Mouse (Mus musculus) limb, embryonic 11.5 days (tissue): Measurements from ENCODE around the gene Adam19. TPM values are rescaled to one million over a fixed set of nuclear protein-coding genes. Genes with fewer than 3 reads are reported as not detected.

Experiments used
- ATAC-seq: fragments of 200-750 bp; cut with Nextera tagmentation; 2 replicates; pipeline ENCODE4 v1.8.0; 2017; ENCODE audit warnings: low read depth; ENCODE audit not compliant: insufficient number of reproducible peaks, low FRiP score, low TSS enrichment
- DNase-seq: peaks from one replicate; pipeline ENCODE4 v3.0.0-alpha.2; 2015; ENCODE audit warnings: low spot score
- H3K27ac ChIP-seq: fragments of 300-500 bp; sonication (generic); replicated peaks from 2 replicates; pipeline ENCODE4 v1.5.1; 2014; ENCODE audit warnings: low read depth, mild to moderate bottlenecking, low read length
- H3K27me3 ChIP-seq: fragments of 300-500 bp; sonication (generic); 2 replicates; pipeline ENCODE4 v1.6.1; 2014; ENCODE audit warnings: mild to moderate bottlenecking, low read length, mixed read lengths; ENCODE audit not compliant: control insufficient read depth, insufficient read depth
- H3K36me3 ChIP-seq: fragments of 300-500 bp; sonication (generic); 2 replicates; pipeline ENCODE4 v1.6.1; 2014; ENCODE audit warnings: mild to moderate bottlenecking, low read length, moderate library complexity, mixed read lengths; ENCODE audit not compliant: control insufficient read depth, insufficient read depth
- H3K4me1 ChIP-seq: fragments of 300-500 bp; sonication (generic); 2 replicates; pipeline ENCODE4 v1.6.1; 2014; ENCODE audit warnings: low read length, mixed read lengths; ENCODE audit not compliant: control insufficient read depth, insufficient read depth
- H3K4me2 ChIP-seq: fragments of 300-500 bp; sonication (generic); 2 replicates; pipeline ENCODE4 v1.6.1; 2014; ENCODE audit warnings: low read depth, mild to moderate bottlenecking, moderate library complexity; ENCODE audit not compliant: severe bottlenecking
- H3K4me3 ChIP-seq: fragments of 300-500 bp; sonication (generic); 2 replicates; pipeline ENCODE4 v1.5.1; 2014; ENCODE audit warnings: low read depth, low read length
- H3K9ac ChIP-seq: fragments of 300-500 bp; sonication (generic); 2 replicates; pipeline ENCODE4 v1.6.1; 2014; ENCODE audit warnings: mild to moderate bottlenecking, low read length
- H3K9me3 ChIP-seq: fragments of 300-500 bp; sonication (generic); 2 replicates; pipeline ENCODE4 v1.6.1; 2016; ENCODE audit warnings: low read length; ENCODE audit not compliant: control insufficient read depth
- WGBS: fragments of 180-500 bp; shearing (Covaris S2); extraction: QIAGEN DNeasy Blood & Tissue Kit; methylation state at CpG from one replicate; pipeline ENCODE4 v1.1.7; 2014; 5-methylcytosine and 5-hydroxymethylcytosine counted together
- polyA plus RNA-seq: library from polyadenylated mRNA; unstranded; fragments of >200 nt; fragmentation: Nextera tagmentation; extraction: Ambion mirVana; gene quantifications from 2 replicates; pipeline ENCODE4 v1.2.1, GENCODE M21; 2014

Gene Adam19
- polyA plus RNA-seq, 1 experiment from 2014 or later: 11.0 TPM

DNA sequence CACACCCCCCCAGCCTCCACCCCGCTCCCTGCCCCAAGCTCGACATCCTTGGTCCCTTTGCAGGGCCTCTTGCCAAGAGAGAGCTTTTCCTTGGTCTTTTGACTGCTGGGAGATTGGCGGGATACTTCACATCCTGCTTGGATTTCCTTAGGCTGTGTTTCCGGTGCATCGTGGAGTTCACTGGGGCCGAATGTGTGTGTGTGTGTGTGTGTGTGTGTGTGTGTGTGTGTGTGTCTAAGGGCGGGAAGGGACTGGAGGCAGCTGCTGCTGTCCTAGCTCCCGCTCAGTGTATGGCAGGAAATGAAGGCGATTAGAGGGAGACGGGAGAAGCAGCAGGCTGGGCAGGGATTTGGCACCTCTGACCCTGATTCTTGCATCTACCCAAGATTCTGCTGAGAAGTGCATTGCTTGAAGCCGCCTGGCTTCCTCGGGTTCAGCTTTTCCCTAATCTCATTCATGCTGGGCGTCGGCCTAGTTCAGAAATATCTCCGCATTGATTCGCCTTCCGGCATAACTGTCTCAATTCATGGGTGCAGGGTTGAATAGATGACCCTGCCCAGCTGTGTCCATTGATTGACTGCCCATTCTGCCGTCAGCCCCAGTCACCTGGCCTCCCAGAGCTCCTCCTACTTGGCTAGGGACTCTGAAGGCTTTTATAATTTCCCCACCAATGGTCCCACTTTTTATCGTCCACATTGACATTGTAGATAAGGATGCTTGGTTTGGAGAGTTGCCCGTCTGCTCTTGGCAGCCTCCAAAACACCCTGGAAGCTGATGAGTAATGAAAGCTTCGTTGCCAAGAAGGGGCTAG is 9.6 kb downstream of the Adam19 start:
- Histone ChIP-seq H3K4me3 (no peak overlapping the region), H3K9me3 (no peaks in the 10 kb centered on the region), H3K27ac (peak overlapping the region; percentile 12; the same call in 1 of the 2 replicates), H3K27me3 (no peaks in the 10 kb centered on the region), H3K4me2 (no peak overlapping the region), H3K9ac (no peak overlapping the region), H3K36me3 (peaks cover 2% of the 10 kb centered on the region; the same call in 1 of the 2 replicates), H3K4me1 (peaks cover 20% of the 10 kb centered on the region)
- ATAC-seq (0 out of 2 replicates have a peak, but pooled peaks have one; percentile 53), DNase-seq (no peak)
- 64% methylated on average over 21 of the region's 21 CpGs for WGBS

DNA sequence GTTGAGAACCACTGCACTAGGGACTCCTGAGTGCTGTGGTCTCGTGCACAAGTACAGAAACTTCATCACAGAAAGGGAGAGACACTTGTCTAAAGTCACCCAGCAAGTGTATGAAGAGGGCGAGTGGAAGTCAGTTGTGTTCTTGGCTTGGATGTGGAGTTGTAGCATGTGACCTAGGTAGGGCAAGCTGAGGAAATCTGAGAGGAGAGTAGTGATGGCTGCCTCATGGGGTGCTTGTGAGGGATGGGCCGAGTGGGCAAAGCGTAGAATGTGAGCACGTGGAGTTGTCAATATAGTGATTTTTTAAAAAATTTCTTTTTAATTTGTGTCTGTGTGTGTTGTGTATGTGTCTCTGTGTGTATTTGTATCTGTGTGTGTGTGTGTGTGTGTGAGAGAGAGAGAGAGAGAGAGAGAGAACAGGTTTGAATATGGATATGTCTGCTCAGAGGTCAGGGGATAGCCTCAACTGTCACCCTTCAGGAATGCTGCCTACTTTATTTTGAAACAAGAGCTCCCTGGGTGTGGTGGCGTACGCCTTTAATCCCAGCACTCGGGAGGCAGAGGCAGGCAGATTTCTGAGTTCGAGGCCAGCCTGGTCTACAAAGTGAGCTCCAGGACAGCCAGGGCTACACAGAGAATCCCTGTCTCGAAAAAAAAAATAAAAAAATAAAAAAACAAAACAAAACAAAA is 11.7 kb downstream of the Adam19 start:
- WGBS: 89% methylated on average over 10 of the region's 10 CpGs
- Histone ChIP-seq H3K27me3 (no peaks in the 10 kb centered on the region), H3K4me3 (no peak overlapping the region), H3K9ac (no peak overlapping the region), H3K4me2 (no peak overlapping the region), H3K36me3 (peaks cover 2% of the 10 kb centered on the region; the same call in 1 of the 2 replicates), H3K4me1 (peaks cover 26% of the 10 kb centered on the region), H3K27ac (no peak overlapping the region), H3K9me3 (no peaks in the 10 kb centered on the region)
- no peak for DNase-seq
- no peak for ATAC-seq

DNA sequence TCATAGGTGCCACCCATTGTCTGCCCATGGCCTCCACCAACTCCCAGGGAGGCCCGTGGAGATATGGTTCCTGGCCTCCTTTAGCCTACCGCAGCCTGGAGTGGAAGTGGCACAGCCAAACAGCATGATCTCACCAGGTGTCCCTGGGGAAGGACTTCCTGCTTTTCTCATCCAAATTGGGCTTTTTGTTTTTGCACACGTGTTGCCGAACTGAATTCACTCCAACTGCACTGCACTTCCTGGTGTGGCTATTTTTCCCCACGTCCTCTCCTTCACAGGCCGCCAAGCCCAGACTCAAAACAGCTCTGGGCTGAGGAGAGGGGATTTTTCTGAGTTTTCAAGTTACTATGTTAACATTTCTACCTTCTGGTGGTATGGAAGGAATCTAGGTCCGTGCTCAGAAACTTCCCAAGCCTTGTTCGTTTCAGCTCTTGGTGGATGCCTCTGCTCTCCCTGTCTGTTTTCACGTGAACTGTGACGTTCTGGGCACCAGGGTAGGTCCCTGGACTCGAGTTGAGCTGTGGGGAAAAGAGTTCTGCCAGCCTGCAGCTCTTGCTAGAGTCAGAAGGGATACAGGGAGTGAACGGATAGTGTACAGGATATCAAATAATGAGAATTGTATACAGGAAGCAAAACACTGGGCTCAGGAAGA is 13.1 kb downstream of the Adam19 start:
- Histone ChIP-seq H3K4me2 (no peak overlapping the region), H3K36me3 (peaks cover 2% of the 10 kb centered on the region; the same call in 1 of the 2 replicates), H3K27me3 (no peaks in the 10 kb centered on the region), H3K27ac (peak overlapping the region; percentile 78), H3K9ac (no peak overlapping the region), H3K9me3 (no peaks in the 10 kb centered on the region), H3K4me1 (peaks cover 30% of the 10 kb centered on the region), H3K4me3 (no peak overlapping the region)
- WGBS: 41% methylated on average over 12 of the region's 12 CpGs
- DNase-seq (no peak), ATAC-seq (no peak)

DNA sequence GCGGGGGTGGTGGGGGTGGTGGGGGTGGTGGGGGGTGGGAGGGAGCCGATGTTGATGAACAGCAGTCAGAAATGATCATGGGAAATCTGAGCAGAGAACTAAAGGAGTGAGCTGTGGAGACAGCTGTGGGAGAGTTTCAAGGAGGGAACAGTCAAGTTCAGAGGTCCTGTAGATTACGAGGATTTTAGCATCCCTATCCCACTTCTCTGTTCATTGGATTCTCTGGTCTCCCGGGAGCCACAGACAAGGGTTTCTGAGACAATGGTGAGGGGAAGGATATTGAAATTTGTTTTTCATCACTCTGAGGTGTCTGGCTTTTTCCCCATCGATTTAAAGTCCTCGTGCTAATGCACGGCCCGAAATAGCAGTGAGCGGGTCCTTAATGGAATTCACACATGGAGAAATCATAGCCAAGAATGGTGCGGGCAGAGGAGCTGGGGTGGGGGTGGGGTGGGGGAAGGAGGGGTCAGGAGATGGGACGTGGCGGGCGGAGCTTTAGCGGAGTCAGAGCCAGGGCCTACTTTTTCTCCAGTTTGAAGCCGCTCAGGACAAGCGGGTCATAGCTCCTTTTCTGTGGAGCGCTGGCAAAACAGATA is 13.7 kb downstream of the Adam19 start:
- Histone ChIP-seq H3K9me3 (no peaks in the 10 kb centered on the region), H3K9ac (no peak overlapping the region), H3K4me1 (peaks cover 30% of the 10 kb centered on the region), H3K4me2 (no peak overlapping the region), H3K27me3 (no peaks in the 10 kb centered on the region), H3K27ac (peak overlapping the region; percentile 78; the same call in 1 of the 2 replicates), H3K36me3 (peaks cover 2% of the 10 kb centered on the region; the same call in 1 of the 2 replicates), H3K4me3 (no peak overlapping the region)
- WGBS: 43% methylated on average over 17 of the region's 17 CpGs
- no peak for ATAC-seq
- no peak for DNase-seq

DNA sequence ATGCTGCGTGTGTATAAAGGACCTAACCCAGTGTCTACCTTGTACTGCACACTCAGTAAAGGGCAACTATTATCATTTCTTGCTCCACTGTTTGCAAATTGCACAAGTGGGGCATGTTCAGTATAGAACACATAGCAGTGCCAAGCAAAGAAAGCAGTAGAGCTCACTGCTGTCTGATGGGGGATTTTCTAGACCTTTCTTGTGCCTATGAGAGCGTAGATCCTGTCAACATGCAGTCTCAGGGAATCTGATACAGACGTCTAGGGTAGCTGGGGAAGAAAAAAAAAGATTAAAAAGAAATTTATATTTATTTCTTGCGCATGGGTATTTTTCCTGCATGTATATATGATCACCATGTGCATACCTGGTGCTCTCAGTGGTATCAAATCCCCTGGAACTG is 14.4 kb downstream of the Adam19 start:
- Histone ChIP-seq H3K4me1 (peaks cover 26% of the 10 kb centered on the region), H3K4me2 (no peak overlapping the region), H3K27me3 (no peaks in the 10 kb centered on the region), H3K9me3 (no peaks in the 10 kb centered on the region), H3K27ac (peak overlapping the region; percentile 21; the same call in 1 of the 2 replicates), H3K9ac (no peak overlapping the region), H3K36me3 (peaks cover 2% of the 10 kb centered on the region; the same call in 1 of the 2 replicates), H3K4me3 (no peak overlapping the region)
- no peak for ATAC-seq
- WGBS: 88% methylated on average over 4 of the region's 4 CpGs
- DNase-seq: no peak

DNA sequence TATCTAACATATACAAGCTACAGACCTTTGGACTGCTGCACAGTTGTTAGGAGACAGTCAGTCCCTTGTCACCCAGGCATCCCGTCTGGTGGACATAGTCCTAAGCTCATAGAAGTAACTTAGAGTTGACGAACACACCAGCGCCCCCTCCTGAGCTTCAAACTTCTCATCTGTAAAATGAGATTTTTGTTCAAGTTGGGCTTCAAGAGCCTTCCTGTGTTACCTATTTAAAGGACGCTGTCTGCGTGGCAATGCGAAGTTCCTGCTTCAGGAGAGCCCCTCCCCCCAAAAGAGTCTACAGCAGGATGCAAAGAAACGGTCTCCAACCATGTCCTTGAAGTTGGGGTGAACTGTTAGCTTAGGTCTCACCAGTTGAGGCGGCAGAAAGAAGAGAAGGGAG is 15.0 kb downstream of the Adam19 start:
- Histone ChIP-seq H3K36me3 (no peaks in the 10 kb centered on the region; the same call in 1 of the 2 replicates), H3K4me3 (no peak overlapping the region), H3K4me1 (peaks cover 23% of the 10 kb centered on the region), H3K27ac (no peak overlapping the region), H3K9me3 (no peaks in the 10 kb centered on the region), H3K27me3 (no peaks in the 10 kb centered on the region), H3K4me2 (no peak overlapping the region), H3K9ac (no peak overlapping the region)
- no peak for DNase-seq
- ATAC-seq: no peak
- 75% methylated on average over 8 of the region's 8 CpGs for WGBS

DNA sequence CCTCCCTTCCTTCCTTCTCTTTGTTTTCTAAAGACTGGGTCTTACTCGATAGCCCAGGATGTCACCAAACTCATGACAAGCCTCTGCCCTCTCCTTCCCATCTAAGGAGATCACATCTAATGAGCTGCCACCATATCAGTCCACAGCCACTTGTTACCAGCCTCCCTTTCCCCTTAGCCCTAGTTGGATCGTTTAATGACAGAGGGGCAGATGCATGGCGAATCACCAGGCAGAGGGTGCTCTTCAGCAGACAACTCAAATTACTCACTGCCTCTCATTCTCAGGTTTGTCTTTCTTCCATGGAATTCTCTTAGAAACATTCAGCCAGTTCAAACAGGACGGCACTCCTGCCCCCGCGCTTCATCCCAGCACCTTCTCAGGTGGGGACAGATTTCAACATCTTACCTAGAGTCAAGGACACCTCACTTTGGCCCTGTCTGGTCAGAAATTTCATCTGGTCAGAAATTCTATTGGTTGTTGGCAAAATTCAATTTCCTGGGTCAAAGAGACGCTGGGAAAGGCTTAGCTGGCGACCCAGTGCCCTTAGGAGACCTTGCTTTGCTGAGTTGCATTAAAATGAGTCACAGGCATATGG is 16.8 kb downstream of the Adam19 start:
- no peaks in the 10 kb centered on the region for H3K9me3 ChIP-seq
- no peak for ATAC-seq
- no peak for DNase-seq
- no peak overlapping the region for H3K4me2 ChIP-seq
- no peak overlapping the region for H3K27ac ChIP-seq
- no peak overlapping the region for H3K9ac ChIP-seq
- H3K27me3 ChIP-seq: no peaks in the 10 kb centered on the region
- no peaks in the 10 kb centered on the region for H3K36me3 ChIP-seq
- no peak overlapping the region for H3K4me3 ChIP-seq
- 64% methylated on average over 8 of the region's 8 CpGs for WGBS
- H3K4me1 ChIP-seq: peaks cover 23% of the 10 kb centered on the region
